Mouse (Mus musculus): ENCODE measurements around the gene E430018J23Rik.
"Not testable (repeated sequence)": the region's sequence is repeated elsewhere in the genome, so short reads cannot be mapped to it uniquely, and the experiment has no call there.

The E430018J23Rik gene

GRCm38 (mm10) chr7:127378310-127378921 is 15.0 kb downstream of the E430018J23Rik start:
- DNase-seq (ENCODE audit: low spot score): no peak

- peak; percentile 97 for DNase-seq (ENCODE audit: low spot score)
These were observed 17.9 kb downstream of the E430018J23Rik start, which contains the start of gene Zfp747 for GRCm38 (mm10) chr7:127375271-127376245. Zfp747 (minus strand) TSS chr7:127376050.

GRCm38 (mm10) chr7:127371870-127372269 is 21.6 kb downstream of the E430018J23Rik start:
- not testable (repeated sequence) for DNase-seq (ENCODE audit: low spot score)

- no peak for DNase-seq (ENCODE audit: low spot score)
These were observed 22.2 kb downstream of the E430018J23Rik start for GRCm38 (mm10) chr7:127371213-127371612.

- no peak for DNase-seq (ENCODE audit: low spot score)
These were observed 27.2 kb downstream of the E430018J23Rik start for GRCm38 (mm10) chr7:127366249-127366648.

GRCm38 (mm10) chr7:127364166-127364565 is 29.3 kb downstream of the E430018J23Rik start:
- DNase-seq (ENCODE audit: low spot score): no peak

GRCm38 (mm10) chr7:127363475-127363921 is 29.9 kb downstream of the E430018J23Rik start:
- DNase-seq (ENCODE audit: low spot score): no peak

GRCm38 (mm10) chr7:127362418-127362817 is 31.0 kb downstream of the E430018J23Rik start:
- DNase-seq (ENCODE audit: low spot score): not testable (repeated sequence)

- DNase-seq (ENCODE audit: low spot score): no peak
These were observed 32.0 kb downstream of the E430018J23Rik start for GRCm38 (mm10) chr7:127361449-127361848.

GRCm38 (mm10) chr7:127360265-127360664 is 33.2 kb downstream of the E430018J23Rik start:
- no peak for DNase-seq (ENCODE audit: low spot score)

GRCm38 (mm10) chr7:127358472-127358871 is 35.0 kb downstream of the E430018J23Rik start:
- DNase-seq (ENCODE audit: low spot score): no peak

GRCm38 (mm10) chr7:127357871-127358270 is 35.6 kb downstream of the E430018J23Rik start:
- no peak for DNase-seq (ENCODE audit: low spot score)

GRCm38 (mm10) chr7:127355796-127356195 is 37.6 kb downstream of the E430018J23Rik start:
- no peak for DNase-seq (ENCODE audit: low spot score)

GRCm38 (mm10) chr7:127351230-127352004 is 42.0 kb downstream of the E430018J23Rik start:
- DNase-seq (ENCODE audit: low spot score): no peak

GRCm38 (mm10) chr7:127346676-127347075 is 46.8 kb downstream of the E430018J23Rik start:
- no peak for DNase-seq (ENCODE audit: low spot score)

- peak; percentile 88 for DNase-seq (ENCODE audit: low spot score)
These were observed 47.7 kb downstream of the E430018J23Rik start, which contains the start of gene Zfp768 for GRCm38 (mm10) chr7:127345512-127346325. Zfp768 (minus strand) TSS chr7:127345589.

- DNase-seq (ENCODE audit: low spot score): peak; percentile 35
These were observed 48.3 kb downstream of the E430018J23Rik start for GRCm38 (mm10) chr7:127345092-127345491.

- DNase-seq (ENCODE audit: low spot score): no peak
These were observed 49.1 kb downstream of the E430018J23Rik start for GRCm38 (mm10) chr7:127344371-127344770.

- DNase-seq (ENCODE audit: low spot score): peak; percentile 8
These were observed 49.9 kb downstream of the E430018J23Rik start for GRCm38 (mm10) chr7:127343351-127344019.

- DNase-seq (ENCODE audit: low spot score): no peak
These were observed 50.5 kb downstream of the E430018J23Rik start for GRCm38 (mm10) chr7:127342888-127343287.
